Mouse (Mus musculus) activated CD4-positive, CD25-positive, alpha-beta regulatory T cell, adult 4 months (primary cell): ENCODE measurements around the gene H2afb1. TPM values are rescaled to one million over a fixed set of nuclear protein-coding genes. Genes with fewer than 3 reads are reported as not detected.
"Not testable (repeated sequence)": the region's sequence is repeated elsewhere in the genome, so short reads cannot be mapped to it uniquely, and the experiment has no call there.

Experiments used
- ATAC-seq: one replicate; pipeline ENCODE4 v1.8.0; 2017
- polyA plus RNA-seq, 2 experiments: library from polyadenylated mRNA; unstranded; fragments of 100-300 nt; shearing (Covaris generic); gene quantifications; one replicate each; pipeline ENCODE4 v1.2.1; 2017

H2afb1 gene
- polyA plus RNA-seq = not detected

- ATAC-seq = not testable (repeated sequence)
Observed at GRCm38 (mm10) chrX:117014457-117014856, at the start of gene H2afb1. H2afb1 (plus strand) TSS chrX:117014757.

GRCm38 (mm10) chrX:117036085-117036484 is 21.5 kb downstream of the H2afb1 start:
- ATAC-seq = no peak
